Mouse (Mus musculus) adrenal gland, postnatal 10 days (tissue): ENCODE measurements around the gene Hfe2. TPM values are rescaled to one million over a fixed set of nuclear protein-coding genes. Genes with fewer than 3 reads are reported as not detected.
A peak's percentile ranks its signal among the peaks of the same experiment; 100 is the strongest.
"Not testable (repeated sequence)": the region's sequence is repeated elsewhere in the genome, so short reads cannot be mapped to it uniquely, and the experiment has no call there.

ENCODE experiments used
- DNase-seq: peaks from one replicate; pipeline ENCODE4 v3.0.0; 2021; ENCODE audit warnings: mixed read lengths
- total RNA-seq, 2 experiments: library from RNA; stranded (reverse); gene quantifications; 2 replicates each; pipeline ENCODE4 v1.2.3; 2021

Gene Hfe2
- total RNA-seq, 2 experiments from 2014 or later: 14.0 to 29.6 TPM

DNA sequence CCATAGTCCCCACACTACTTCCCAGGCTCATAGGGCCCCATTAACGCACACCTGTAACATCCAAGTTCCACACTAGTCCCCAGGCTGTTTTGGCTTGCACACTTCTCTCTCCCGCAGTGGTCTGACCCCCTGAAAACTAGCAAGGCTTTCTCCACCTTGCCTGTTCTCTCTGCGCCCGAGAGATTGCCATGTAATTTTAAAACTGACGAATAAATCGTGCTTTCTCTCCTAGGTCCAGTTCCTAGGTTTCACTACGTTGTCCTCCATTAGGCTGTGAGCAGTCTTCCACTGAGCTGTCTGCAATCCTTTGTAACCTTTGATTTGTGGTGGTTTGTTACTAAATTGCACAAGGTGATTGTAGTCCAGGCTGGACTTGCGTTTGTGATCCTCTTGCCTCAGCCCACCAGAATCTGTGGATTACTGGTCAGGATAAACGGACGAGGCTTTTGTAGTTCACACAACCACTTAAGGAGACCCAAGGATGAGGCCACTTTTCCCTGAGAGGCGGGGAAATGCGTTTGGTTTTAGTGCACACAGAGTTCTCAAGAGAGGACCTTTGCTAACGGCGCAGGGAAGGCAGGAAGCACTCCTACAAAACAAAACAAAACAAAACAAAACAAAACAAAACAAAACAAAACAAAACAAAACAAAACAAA, 28.2 kb upstream of the Hfe2 start:
- DNase-seq: not testable (repeated sequence)

DNA sequence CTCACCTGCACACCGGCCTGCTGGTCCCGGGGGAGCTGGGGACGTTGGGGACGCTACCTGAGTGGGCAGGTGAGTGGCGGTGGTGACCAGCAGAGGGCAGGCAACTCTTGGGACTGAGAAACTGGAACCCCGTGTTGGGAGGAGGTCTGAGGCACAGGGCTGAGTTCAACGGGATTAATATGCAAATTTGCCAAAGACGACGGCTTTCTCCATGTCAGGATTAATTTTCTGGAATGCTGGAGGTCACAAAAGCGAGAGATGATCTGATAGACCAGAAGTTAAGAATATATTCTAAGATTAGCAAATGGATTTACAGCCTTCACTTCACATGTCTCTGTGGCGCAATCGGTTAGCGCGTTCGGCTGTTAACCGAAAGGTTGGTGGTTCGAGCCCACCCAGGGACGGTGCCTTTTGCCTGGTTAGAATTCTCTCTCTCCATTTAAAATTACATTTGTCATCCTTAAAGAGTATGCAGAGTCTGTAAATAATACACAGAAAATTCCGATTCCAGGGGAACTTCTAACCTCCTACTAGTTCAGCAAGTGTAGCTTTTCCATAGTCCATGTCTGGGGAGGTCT, 27.4 kb upstream of the Hfe2 start:
- DNase-seq: peak; percentile 86

DNA sequence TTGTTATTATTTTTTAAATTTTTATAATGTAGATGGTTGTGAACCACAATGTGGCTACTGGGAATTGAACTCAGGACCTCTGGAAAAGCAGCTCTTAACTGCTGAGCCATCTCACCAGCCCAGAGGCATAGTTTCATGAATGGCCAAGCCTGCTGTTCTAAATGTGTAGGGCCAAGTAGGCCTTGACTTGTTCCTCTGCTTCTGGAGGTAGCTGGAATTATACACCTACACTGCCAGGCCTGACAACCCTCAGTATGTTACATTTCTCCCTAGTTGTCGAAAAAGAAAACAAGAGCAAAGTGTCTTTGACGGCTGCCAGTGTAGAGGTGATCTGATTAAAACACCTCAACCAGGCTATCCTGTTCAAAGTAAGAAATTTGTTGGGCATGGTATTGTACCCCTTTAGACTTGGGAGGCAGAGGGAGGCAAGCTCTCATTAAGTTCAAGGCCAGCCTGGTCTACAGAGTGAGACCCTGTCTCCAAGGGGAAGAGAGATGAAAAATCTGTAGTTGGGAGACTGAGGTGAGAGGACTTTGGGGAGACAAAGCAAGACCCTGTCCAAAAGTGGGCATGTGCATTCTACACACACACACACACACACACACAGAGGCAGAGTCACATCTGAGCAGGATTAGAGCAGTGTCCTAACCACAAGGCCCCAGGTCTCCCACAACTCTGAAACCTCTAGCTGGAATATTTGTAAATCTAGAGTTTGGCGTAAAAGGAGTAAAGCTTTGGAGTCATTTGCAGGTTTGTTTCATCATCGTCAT, 26.3 kb upstream of the Hfe2 start:
- DNase-seq: no peak

DNA sequence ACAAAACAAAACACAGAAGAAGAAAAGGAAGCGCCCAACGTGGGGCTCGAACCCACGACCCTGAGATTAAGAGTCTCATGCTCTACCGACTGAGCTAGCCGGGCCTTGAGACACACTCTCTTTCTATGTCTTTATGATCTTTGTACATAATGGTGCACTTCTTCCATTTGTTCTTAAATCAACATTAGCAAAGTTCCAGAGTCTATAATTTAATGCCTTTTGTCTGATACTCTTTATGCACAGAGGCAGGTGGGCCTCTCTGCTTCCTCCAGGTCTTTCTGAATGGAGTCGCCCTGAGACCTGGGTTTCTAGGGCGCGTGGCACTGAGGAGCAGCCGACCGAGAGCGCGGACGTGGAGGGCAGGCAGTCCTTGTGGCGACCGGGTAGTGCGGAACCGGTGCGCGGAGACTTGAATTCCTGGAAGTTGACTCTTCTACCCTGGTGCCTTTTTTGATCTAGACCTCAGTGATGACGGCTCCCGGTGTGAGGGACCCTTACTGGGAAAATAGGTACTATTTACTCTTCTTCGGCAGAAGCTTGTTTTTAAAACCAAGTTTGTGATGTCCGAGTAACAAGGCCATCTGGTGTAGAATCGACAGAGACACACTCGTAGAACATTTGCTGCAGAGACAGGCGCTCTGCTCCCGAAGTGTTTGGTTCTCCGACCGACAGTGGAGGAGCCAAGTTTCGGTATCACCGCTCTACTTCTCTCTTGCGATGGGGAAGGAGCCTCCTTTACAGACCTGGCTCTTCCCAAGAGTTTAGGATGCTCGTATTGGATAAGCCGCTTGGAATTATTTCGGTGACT, 25.3 kb upstream of the Hfe2 start:
- peak; percentile 86 for DNase-seq

DNA sequence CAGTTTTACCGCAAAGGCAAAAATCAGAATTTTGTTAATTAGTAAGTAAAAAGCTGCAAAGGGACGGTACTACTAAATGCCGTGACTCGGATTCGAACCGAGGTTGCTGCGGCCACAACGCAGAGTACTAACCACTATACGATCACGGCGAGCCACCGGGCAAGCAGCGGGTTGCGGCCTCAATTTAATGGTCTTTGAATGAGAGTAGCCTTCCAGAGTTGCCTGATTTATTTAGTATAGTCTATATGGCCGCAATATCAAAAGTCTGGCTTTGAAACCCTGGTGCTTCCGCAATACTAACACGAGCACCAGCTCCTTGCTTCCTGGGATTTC, 24.7 kb upstream of the Hfe2 start:
- DNase-seq: peak; percentile 95

DNA sequence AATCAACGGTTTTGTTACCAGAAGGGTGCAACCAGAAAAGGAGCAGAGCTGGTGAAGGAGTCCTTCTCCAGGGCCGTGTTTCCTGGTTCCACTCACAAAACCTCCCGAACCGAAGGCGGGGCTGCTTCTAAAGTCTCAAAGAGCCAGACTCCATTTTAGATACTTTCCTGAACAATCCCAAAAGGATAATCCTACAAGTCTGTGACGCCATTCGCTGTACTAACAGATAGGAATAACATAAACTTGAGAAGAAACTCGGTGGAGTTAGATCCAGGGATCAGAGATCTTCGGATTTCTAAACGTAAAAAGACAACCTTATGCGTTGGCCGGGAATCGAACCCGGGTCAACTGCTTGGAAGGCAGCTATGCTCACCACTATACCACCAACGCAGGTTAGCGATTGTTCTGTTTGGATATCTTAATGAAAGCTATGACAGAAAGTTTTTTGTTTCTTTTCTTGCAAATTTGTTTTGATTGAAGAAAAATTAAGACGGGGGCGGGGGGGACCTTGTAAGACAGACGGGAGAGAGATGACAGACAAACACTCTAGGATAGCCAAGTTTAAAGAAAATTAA, 24.2 kb upstream of the Hfe2 start:
- DNase-seq: peak; percentile 92

DNA sequence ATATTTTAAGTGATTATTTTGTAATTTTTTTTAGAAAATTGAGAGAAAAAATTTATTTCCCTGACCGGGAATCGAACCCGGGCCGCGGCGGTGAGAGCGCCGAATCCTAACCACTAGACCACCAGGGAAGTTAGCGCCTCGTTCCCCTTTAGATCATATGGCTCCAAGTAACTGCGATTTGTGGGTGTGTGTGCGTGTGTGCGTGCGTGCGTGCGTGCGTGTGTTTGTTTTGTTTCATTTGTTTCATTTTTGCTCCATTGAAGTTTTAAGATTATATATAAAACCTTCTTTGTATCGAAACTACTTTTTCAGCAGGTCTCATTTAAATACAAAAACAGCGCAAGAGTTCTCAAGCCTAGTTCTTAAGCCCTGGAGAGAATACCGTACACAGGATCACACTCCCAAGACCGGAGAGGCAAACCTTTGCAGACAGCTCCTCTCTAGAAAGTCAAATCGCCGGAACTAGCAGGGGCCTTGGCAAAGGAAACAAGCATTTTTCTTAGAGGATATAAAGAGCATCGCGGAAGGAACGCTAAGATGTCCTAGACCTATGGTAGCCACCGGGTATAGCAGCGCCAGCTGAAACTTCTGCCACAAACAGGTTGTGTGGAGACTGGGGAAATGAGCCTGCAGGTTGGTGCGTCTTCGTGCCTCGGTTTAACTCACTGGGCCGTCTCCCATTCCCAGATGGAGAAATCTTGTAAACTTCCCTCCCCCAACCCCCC, 23.4 kb upstream of the Hfe2 start:
- DNase-seq: peak; percentile 93

DNA sequence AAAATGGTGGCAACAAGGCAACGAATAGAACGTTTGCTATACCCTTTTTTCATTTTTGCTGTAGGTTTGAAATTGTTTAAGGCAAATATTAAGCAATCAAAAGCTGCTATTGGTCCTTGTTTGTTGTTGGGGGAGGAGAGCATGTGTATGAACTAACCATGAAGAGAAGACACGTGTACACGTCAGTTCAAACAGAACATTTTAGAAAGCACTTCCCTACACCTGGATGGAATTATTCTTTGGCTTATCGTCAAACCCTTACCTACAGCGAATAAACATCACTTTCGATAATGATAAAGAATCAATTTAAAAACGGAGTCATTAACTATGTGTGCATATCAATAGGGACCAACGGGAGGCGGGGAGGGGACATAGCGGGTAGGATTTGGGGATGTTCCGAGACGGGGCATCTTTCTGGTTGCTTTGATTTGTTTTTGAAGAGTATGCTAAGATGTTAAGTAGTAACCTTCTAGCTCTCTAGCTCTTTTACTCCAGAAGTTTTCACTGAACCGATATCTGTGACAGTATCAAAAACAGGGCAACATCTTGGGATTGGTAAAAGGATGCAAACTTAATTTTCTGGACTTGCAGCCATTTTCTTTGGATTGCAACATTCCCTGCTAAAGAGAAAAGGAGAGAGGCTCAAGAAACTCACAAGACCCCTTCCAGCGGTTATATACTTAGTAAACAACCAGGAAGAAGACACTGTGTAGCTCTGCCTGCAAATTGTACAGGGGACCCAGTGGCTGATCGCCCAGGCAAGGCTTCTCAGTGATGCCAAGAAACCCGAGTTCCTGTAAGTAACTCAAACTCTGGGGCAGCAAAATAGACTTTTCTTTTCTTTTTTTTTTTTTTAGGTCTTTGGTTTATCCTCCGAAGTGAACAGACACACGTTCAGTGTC, 22.5 kb upstream of the Hfe2 start:
- no peak for DNase-seq

DNA sequence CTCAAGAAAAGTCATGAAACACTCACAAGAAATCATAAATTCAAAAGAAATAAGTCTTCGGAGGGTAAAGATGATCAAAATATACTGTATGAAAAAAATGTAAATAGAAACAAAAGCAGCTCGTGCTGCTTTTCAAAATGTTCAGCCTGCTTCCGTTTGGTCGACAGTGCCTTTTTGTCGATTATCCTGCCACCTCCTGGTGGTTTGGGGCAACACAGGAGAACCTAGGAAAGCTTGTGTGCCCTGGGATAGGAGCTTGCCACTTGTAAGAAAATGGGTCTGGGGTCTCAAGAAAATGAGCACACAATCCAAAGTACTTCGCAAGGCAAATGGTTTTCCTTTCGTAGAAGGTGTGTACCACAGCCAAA, 21.9 kb upstream of the Hfe2 start:
- DNase-seq: peak; percentile 83

DNA sequence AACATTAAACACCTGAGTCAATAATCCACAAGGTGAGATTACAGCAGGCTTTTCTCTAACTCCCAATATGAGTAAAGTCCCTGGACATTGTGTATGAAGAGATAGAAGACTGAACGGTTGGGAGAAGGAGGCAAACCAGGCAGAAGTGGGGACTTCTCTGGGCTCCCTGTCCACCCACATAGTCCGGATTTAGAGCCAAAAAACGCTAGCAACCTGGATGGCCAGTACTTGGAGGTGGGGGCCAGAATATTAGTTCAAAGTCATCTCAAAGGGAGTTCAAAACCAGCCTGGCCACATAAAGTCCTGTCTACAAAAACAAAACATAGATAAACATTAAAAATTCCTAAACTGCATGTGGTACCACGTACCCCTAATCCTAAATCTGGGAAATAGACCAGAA, 21.0 kb upstream of the Hfe2 start:
- no peak for DNase-seq

DNA sequence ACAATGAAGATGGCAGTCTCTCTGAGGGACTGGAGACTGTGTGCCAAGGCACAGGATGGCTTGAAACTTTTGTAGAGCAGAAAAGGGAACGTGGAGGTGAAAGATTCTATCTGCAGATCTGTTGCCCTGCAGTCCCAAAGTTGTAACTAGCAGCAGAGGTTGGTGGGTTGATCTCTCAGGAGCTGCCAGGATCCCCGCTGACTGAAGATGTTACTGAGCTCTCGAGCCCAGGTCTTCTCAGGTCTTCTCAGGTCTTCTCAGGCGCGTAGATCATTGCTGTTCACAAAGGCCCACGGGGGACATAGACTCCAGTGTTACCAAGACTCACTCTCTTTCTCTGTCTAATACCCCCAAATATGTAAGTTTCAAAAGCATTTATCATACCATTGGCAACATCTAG, 20.0 kb upstream of the Hfe2 start:
- DNase-seq: no peak

DNA sequence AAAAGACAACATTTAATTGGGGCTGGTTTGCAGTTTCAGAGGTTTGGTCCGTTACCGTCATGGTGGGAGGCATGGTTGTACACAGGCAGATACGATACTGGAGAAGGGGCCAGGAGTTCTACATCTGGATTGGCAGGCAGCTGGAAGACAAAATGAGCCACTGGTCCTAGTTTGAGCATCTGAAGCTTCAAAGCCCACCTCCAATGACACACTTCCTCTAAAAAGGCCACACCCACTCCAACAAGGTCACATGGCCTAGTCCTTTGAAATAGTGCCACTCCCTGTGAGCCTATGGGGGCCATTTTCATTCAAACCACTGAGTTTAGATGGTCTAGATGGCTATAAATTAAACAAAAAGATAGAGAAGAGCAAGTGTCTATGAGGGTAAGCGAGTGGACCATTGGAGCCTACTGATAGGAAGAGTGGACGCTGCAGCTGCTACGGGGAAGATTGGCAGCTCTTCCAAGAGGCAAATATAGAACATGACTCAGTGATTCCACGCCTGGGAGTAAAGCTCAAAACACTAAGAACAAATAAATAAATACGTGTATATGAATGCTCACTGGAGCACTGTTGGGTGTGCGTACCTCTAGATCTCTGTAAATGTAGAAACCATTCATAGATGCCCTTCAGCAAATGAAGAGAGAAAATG, 18.4 kb upstream of the Hfe2 start:
- no peak for DNase-seq

DNA sequence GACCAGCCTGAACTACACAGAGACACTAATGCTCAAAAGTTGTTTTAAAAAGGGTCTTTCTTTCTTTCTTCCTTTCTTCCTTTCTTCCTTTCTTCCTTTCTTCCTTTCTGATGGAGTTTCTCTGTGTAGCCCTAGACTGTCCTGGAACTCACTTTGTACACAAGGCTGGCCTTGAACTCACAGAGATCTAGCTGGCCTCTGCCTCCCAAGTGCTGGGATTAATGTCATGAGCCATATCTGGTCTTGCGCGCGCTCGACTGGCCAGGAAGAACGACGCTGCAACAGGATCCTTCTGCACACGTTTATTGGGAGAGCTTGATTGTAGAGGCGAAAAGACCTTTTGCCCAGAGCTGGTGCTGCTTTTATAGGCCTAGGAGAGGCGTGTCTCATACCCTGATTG, 17.0 kb upstream of the Hfe2 start:
- DNase-seq: not testable (repeated sequence)

DNA sequence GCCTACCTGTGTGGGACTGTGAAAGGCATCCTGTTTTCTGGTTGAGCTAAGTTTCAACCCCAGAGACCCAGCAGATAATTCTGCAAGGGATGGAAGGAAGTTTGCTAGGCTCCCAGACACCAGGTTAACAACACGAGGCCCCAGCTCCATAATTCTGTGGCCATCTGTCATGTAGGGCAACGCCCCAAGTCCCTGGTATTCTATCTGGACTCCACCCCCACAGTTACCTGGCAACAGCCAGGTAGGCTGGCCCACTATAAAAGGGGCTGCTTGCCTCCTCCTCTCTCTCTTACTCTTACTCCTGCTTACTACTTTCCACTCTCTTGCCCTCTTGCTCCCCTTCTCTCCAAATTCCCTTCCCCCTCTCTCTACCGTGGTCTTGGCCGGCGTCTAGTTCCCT, 4.8 kb upstream of the Hfe2 start:
- DNase-seq: no peak

DNA sequence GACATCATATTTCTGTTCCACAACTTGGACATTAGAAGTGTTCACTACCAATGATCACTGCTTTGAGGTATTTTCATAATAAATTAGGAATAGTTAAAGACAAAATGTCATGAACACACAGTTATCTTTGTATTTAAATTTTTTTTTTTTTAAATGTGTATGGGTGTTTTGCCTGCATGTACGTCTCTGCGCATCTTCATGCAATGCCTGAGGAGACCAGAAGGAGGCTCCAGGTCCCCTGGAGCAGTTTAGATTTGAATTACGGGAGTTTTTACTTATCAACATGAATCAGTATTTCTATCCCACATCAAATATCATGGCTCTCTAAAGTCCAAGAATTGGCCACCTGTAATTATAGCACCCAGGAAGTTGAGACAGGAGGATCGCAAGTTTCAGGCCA, 2.8 kb upstream of the Hfe2 start:
- DNase-seq: peak; percentile 50

DNA sequence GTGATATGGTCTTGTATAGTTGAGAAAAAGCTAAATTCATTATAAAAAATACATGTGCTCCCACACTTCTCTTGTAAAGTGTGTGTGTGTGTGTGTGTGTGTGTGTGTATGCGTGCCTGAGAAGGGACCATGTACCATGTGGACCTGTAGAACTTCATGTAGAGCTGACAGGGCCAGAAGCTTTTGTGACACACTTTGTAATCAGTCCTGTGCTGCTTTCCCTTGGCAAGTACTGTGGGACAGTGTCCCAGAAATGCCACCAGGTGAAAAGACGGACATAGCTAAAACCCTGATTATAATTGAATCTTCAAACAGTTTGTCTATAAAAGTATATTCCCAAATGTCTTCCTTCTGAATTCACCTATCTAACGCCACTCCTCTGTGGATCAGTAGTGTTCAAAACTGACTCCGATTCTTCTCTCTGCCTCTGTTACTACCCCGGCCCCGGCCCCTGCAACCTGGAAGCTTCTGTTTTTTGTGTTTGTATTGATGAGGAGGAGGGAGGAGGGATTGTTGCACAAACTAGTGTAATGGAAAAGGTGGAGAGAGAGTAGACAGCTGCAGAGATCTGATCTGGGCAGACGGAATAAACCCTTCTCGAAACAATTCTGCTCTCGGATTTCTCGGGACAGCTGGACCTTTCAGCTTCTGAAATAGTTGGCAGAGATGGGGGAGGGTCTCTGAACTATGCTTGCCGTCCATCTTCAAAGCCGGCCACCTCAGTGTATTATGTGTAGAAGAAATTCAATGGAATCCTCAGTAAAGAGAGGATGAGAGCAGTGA, 753 bp upstream of the Hfe2 start:
- DNase-seq: no peak

DNA sequence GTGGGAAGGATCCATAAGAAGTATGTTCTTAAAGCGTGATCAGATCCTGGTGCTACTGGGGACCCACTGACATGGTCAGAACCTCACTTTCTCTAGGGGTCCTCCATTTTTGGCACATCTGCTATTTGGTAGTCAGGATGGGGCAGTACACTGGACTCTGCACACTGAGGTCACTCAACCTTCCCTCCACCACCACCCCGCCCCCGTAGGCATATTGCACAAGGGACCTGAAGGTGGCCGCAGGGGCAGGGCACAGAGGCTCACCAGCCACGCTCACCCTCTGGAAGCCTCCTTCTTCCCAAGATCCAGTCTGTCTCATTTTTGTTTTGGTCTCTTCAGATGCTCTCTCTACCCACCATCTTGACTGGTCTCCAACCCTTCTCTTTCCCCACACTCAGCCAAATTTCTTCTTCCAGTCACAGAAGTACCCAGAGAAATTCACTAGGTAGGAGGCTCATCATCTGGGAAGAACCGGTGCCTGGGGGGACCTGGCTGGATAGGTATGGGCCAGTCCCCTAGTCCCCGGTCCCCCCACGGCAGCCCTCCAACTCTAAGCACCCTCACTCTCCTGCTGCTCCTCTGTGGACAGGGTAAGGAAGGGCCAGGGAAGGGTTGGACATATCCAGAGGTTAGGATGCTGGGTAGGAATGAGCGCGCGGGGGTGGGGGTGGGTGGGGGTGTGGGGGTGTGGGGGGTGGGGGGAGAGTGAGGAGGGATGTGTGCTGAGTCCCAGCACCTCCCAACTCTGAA, 1.2 kb downstream of the Hfe2 start:
- no peak for DNase-seq

DNA sequence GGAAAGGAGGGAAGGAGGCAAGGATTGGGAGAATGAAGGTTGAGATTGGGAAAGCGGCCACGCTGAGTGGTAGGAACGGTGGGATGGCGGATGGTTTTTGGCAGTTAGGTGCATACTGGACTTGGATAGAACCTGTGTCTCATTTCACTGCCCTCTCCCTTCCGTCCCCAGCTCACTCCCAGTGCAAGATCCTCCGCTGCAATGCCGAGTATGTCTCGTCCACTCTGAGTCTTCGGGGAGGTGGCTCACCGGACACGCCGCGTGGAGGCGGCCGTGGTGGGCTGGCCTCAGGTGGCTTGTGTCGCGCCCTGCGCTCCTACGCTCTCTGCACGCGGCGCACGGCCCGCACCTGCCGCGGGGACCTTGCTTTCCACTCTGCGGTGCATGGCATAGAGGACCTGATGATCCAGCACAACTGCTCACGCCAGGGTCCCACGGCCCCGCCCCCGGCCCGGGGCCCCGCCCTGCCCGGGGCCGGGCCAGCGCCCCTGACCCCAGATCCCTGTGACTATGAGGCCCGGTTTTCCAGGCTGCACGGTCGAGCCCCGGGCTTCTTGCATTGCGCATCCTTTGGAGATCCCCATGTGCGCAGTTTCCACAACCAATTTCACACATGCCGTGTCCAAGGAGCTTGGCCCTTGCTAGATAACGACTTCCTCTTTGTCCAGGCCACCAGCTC, 2.0 kb downstream of the Hfe2 start:
- DNase-seq: no peak
